Mouse (Mus musculus) bone marrow macrophage, adult 2 months (primary cell): Measurements from ENCODE around the gene Ovca2.

Experiments
- CTCF ChIP-seq: IDR thresholded peaks from 2 replicates; pipeline ENCODE4 v1.5.1; 2012; ENCODE audit warnings: low read depth, mild to moderate bottlenecking, low read length, moderate library complexity
- POLR2A ChIP-seq: IDR thresholded peaks from 2 replicates; pipeline ENCODE4 v1.6.1; 2012; ENCODE audit warnings: mild to moderate bottlenecking, low read depth, low read length, borderline replicate concordance

DNA sequence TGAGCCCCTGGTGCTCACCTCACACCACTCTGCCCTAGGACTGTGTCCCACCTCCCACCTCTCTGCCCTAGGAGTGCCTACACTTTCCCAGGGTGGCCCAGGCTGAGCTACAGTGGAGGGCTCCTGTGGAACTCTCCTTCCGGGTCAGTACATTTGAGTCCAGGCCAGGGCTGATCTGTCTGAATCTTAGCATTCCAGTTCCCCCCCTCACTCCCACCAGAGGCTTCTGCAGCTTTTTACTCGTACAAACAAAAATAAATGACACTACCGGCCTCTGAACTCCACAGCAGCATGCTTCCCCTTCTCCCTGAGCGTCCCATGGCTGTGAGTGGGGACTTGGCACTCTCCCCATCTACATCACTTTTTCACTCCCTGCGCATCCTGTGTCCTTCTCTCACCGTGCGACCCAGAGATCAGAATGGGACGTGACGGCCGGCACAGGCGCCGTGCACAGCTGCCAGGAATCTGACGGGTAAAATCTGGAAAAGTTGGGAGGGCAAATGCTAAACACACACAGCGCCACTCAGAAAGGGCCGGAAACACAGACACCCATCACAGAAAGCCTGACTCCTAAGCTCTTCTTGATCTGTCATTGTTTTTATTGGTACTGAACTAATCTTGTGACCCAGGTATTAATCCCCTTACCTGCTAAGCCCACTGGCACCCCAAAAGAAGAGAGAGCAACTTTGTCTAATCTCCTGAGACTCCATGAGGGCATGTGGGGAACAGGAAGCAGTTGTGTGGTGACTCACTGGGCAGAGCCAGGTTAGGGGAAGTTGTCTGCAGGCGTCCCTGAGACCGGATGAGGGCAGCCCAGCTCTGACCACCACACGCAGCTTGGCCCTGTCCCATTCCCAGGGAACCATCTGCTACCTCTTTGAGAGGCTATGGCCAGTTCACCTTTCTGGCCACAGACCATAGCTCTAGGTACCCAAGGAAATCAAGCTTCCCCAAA, 25.8 kb downstream of the Ovca2 start:
- TF ChIP-seq POLR2A = no peak
- no peak for TF ChIP-seq CTCF
